Mouse (Mus musculus): ENCODE results near the gene Hcn2.

Hcn2 gene

GRCm38 (mm10) chr10:79709307-79709706 is 7.1 kb upstream of the Hcn2 start:
- DNase-seq (ENCODE audit: low spot score) = no peak

- DNase-seq (ENCODE audit: low spot score) = no peak
Observed at GRCm38 (mm10) chr10:79712029-79712428, 4.4 kb upstream of the Hcn2 start.

- DNase-seq (ENCODE audit: low spot score) = peak; percentile 82
Observed at GRCm38 (mm10) chr10:79712499-79713126, 3.8 kb upstream of the Hcn2 start.

- no peak for DNase-seq (ENCODE audit: low spot score)
Observed at GRCm38 (mm10) chr10:79713163-79713562, 3.3 kb upstream of the Hcn2 start.

- no peak for DNase-seq (ENCODE audit: low spot score)
Observed at GRCm38 (mm10) chr10:79714996-79715395, 1.4 kb upstream of the Hcn2 start.

DNA sequence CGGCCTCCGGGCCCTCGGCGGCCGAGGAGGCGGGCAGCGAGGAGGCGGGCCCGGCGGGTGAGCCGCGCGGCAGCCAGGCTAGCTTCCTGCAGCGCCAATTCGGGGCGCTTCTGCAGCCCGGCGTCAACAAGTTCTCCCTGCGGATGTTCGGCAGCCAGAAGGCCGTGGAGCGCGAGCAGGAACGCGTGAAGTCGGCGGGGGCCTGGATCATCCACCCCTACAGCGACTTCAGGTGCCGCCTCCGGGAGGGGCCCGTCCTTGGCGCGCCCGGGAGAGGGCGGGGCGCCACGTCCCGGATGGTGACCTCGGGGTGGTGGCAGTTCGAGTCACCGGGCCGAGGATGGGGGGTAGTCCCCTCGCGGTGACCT is 538 bp downstream of the Hcn2 start:
- no peak for DNase-seq (ENCODE audit: low spot score)

GRCm38 (mm10) chr10:79717640-79718357 is 1.4 kb downstream of the Hcn2 start:
- peak; percentile 83 for DNase-seq (ENCODE audit: low spot score)

DNA sequence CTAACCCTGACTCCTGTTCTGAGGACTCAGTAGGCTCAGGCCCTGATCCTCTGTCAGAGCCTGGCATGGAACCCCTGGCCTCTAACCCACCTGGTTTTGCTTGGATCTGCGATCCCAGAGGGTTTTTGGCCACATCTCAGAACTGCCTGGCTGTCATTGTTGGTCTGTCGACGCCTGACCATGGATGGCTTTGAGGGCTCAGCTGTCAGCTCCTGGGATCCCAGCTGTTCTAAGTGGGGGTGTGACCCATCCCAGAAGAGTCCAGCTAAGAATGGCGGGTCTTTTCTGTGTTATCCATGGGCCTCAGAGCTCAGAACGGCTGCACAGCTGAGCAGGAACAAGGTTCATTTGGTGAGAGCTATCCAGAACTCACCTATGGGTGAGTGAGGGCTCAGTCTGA is 4.7 kb downstream of the Hcn2 start:
- no peak for DNase-seq (ENCODE audit: low spot score)

- DNase-seq (ENCODE audit: low spot score) = peak; percentile 33
Observed at GRCm38 (mm10) chr10:79723047-79723446, 6.6 kb downstream of the Hcn2 start.

DNA sequence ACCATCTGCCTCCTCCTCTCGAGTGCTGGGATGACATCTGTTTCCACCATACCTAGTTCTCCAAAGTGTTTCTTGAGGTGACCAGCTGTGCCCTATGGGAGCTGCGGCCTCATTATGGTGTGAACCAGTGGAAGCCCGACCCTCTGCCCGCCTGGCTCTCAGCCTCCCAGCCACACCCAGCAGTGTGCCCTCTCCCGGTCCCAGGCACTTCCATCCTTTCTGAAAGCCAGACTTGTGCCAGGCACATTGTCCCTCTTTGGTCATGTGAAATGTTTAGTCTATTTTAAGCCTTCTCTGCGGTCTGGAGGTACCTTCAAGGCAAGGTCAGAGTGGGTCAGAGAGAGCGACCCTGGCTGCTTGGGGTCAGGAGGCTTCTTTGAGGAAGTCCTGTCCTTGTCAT is 7.3 kb downstream of the Hcn2 start:
- no peak for DNase-seq (ENCODE audit: low spot score)

- DNase-seq (ENCODE audit: low spot score) = no peak
Observed at GRCm38 (mm10) chr10:79726090-79726489, 9.7 kb downstream of the Hcn2 start.

DNA sequence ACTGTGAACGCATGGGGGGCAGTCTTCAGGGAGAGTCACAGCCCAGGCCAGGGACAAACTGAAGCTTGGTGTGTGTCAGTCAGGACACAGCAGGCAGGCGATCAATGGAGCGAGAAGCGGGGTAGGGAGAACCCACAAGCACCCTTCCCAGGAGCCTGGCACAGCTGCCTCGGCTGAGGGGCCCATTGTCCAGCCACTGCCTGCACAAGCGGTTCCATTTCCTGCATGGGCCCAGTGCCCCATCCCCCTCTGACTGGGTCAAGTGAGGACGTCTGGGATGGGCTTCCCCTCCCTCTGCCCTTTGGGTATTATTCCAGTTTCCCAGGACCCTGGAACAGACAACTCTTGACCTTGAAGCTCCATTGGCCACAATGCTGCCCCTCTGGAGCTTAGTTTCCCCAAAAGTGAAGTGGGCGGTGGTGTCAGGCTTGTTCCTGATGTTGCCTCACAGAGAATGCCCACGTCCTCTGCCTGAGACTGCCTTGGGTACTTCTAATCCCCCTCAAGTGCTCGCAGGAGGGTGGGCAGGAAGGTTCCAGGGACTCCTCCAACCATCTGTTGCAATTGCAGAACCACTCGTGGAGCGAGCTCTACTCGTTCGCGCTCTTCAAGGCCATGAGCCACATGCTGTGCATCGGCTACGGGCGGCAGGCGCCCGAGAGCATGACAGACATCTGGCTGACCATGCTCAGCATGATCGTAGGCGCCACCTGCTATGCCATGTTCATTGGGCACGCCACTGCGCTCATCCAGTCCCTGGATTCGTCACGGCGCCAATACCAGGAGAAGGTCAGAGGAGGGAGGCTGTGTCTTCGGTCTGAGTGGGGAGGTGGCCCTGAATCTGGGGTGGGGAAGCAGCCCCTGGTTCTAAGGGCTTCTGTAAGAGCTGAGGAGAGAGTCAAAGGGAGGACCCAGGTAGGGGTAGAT is 12.2 kb downstream of the Hcn2 start:
- no peak for DNase-seq (ENCODE audit: low spot score)

DNA sequence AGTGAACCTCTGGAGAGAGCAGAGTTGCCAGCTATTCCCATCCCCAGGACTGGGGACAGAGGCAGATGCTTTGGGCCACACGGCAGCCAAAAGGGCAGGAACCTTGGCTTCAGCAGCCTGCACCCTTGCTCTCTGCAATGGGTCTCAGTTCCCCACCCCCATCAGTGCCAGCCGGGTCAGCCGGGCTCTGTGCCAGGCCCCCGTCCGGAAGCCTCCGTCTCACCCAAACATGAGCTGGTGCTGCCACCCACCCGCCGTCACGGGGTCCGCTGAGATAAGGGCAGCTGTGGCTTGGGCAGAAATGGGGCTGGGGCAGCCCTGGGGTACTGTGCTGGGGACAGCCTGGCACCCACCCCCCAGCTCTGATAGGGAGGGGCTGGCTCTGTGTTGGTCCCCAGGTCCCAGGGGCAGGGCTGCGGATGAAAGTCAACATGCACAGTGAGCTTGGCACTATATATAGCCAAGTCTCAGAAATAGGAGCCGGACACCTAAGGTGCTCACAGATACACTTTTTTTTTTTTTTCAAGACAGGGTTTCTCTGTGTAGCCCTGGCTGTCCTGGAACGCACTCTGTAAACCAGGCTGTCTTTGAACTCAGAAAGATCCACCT is 13.0 kb downstream of the Hcn2 start:
- DNase-seq (ENCODE audit: low spot score) = no peak

DNA sequence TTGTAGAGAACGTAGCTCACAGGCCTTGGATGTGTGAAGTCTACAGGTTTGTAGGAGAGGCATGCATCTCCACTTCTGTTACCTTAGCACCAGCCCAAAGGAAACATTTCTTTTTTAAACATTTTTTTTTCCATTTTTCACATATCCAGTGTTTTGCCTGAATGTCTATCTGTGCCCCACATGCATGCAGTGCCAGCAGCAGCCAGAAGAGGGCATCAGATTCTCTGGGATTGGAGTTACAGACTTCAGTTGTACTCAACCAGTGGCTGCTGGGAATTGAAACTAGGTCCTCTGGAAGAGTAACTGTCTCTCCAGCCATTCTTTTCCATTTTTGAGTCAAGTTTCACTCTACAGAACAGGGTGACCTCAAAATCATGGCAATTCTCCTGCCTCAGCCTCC is 16.1 kb downstream of the Hcn2 start:
- peak; percentile 23 for DNase-seq (ENCODE audit: low spot score)

- no peak for DNase-seq (ENCODE audit: low spot score)
Observed at GRCm38 (mm10) chr10:79733847-79734246, 17.4 kb downstream of the Hcn2 start.

- no peak for DNase-seq (ENCODE audit: low spot score)
Observed at GRCm38 (mm10) chr10:79735361-79735760, 18.9 kb downstream of the Hcn2 start.

GRCm38 (mm10) chr10:79736706-79737105 is 20.3 kb downstream of the Hcn2 start:
- DNase-seq (ENCODE audit: low spot score) = no peak

GRCm38 (mm10) chr10:79738259-79738658 is 21.8 kb downstream of the Hcn2 start:
- no peak for DNase-seq (ENCODE audit: low spot score)

DNA sequence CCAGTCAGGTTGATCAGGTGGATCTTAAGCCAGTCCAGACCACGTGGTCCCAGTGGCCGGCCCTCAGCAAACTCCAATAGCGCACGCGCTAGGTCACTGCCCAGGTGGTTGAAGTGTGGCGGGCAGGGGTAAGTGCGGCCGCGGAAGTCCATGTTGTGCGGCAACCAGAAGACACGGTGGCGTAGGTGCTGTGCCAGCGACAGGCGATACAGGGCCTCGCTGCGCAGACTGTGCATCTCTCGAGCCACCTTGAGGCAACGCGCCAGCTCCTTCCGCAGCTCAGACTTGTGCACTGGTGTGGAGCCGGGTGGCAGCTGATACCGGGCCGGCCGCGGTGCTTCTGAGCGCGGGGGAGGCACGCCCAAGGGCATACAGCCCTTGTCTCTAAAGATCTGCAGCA is 22.8 kb downstream of the Hcn2 start:
- no peak for DNase-seq (ENCODE audit: low spot score)

DNA sequence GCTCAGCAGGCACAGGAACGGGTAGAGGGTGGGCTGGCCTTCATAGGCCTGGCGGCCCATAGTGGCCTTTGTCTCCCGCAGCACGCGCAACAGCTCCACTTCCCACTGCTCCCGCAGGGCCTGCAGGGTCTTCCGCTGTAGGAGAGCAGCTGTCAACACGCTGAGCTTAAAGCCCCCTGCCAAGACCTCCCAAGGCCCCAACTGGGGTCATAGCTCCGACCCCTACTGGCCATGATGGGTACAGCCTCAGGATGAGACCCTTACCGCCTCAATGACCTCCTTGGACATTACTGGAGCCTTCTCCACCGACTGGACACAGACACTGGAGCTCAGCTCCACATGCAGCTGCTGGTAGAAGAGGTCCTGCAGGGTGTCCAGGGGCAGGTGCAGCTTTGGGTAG is 24.4 kb downstream of the Hcn2 start:
- no peak for DNase-seq (ENCODE audit: low spot score)

- DNase-seq (ENCODE audit: low spot score) = no peak
Observed at GRCm38 (mm10) chr10:79743161-79743560, 26.7 kb downstream of the Hcn2 start.

DNA sequence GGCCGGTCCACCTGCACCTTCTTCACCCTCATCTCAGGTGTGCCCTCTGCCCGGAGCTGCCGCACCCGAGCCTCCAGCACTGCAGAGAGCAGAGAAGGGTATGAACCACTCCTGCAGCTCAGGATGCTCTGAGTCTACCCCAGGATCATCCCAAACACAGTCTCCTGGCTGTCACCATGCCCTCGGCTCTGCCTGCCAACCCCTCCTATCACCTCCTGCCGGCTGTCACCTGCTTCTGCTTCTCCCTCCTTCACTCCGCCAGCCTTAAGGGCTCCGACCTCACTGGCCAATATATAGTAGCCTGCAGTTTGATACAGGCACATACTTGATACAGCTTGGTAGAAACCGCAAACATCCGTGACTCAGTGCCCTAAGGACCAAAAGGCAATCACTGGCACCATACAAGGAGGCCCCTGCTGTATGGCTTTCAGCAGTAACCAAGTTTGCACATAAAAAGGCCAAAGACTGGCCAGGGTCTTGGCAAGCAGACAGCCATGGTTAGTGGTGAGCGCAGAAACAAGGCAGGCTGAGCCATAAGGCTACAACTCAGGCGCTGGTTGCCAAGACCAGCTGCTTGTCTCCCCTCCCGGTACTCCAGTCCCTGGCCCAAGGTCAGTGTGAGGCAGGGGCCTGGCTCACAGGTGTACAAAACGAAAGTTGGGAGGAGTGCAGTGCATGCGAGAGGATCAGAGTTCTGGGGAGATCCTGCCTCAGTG is 27.4 kb downstream of the Hcn2 start:
- DNase-seq (ENCODE audit: low spot score) = no peak

Data from adipocyte (in vitro differentiated cells).